Mouse (Mus musculus): Measurements from ENCODE around the gene Scgb1b24. TPM values are rescaled to one million over a fixed set of nuclear protein-coding genes. Genes with fewer than 3 reads are reported as not detected.

Gene Scgb1b24
- total RNA-seq (2017), result not detected in 3 replicates

GRCm38 (mm10) chr7:33743499-33743898 lies at the start of gene Scgb1b24:
TSS of gene Scgb1b24 (plus strand) at chr7:33743799.
- no peak for ATAC-seq (replicated peaks; ENCODE audit: insufficient number of reproducible peaks, low FRiP score, low TSS enrichment, poor library complexity, severe bottlenecking)

GRCm38 (mm10) chr7:33739212-33739611 lies 4.4 kb upstream of the Scgb1b24 start, which contains the start of gene Scgb2b24:
TSS of gene Scgb2b24 (minus strand) at chr7:33739312.
- no peak for ATAC-seq (replicated peaks; ENCODE audit: insufficient number of reproducible peaks, low FRiP score, low TSS enrichment, poor library complexity, severe bottlenecking)

Other genes starting within 250 kb of the Scgb1b24 start
- gene Scgb2b21, start 223.3 kb upstream of the Scgb1b24 start, total RNA-seq (2017), result not detected in 3 replicates
- not detected in 3 replicates for gene Scgb2b24, start 4.5 kb upstream of the Scgb1b24 start, total RNA-seq (2017)
- gene Scgb2b26, start 201.2 kb downstream of the Scgb1b24 start, total RNA-seq (2017), result not detected in 3 replicates

Measured in monocyte, adult 5-6 weeks (primary cell).